Mouse (Mus musculus): ENCODE results near the gene Tgtp2.

- TF ChIP-seq CTCF (IDR thresholded peaks at IDR 0.05; ENCODE audit: low read depth, low read length) (no peak), POLR2A (IDR thresholded peaks at IDR 0.05; ENCODE audit: insufficient read depth, low read length) (no peak)
These were observed 26.5 kb upstream of the Tgtp2 start for GRCm38 (mm10) chr11:49090551-49090950.
